Mouse (Mus musculus): ENCODE measurements around the gene Cd164l2. TPM values are rescaled to one million over a fixed set of nuclear protein-coding genes. Genes with fewer than 3 reads are reported as not detected.

Gene Cd164l2
- polyA plus RNA-seq, 1 experiment, result not detected

GRCm38 (mm10) chr4:133175274-133175673 lies 36.7 kb upstream of the Cd164l2 start:
- TF ChIP-seq CTCF (IDR thresholded peaks at IDR 0.05; ENCODE audit: insufficient read depth, low read depth, low read length) (no peak), POLR2A (IDR thresholded peaks at IDR 0.05; ENCODE audit: insufficient read depth, low read depth, low read length) (no peak)
- peaks cover 17% of the 10 kb centered on the region for H3K4me1 ChIP-seq (ENCODE audit: control insufficient read depth, insufficient read depth, low read length)
- 82% methylated on average over 7 of the region's 7 CpGs for WGBS
- no peak overlapping the region for H3K27ac ChIP-seq (ENCODE audit: insufficient read depth, low read depth, low read length)
- H3K4me3 ChIP-seq (ENCODE audit: insufficient read depth, low read depth, low read length), result no peak overlapping the region

DNA sequence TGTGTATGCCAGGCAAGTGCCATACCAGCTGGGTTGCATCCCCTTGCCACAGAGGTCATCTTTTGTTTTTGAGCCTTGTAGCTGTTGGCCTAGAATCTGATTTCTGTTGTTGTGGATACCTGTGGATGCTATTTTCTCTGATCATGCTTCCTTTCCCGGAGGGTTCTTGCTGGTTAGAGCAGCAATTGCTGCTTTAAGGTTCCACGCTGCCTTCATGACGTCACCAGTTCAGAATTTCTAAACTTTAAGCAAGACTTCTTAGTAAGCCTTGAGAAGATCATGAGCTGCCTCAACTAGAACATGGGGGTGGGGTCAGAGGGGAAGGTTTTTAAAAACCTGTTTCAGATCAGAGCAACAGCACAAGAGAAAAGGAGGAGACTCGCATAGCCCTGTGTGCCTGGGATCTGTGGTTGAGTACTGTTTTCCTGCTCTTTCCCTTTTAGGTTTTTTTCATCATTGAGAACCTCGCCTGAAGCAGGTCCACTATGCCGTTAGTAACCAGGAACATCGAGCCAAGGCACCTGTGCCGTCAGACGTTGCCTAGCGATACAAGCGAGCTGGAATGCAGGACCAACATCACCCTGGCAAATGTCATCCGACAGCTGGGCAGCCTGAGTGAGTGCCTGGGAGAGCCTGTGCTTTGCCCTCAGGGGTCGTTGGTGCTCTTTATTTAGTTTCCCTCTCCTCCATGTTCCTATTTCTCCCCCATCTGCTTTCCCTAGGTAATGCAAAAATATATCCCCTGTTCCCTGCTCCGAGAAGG lies 35.8 kb upstream of the Cd164l2 start:
- WGBS, result 28% methylated on average over 14 of the region's 14 CpGs
- Histone ChIP-seq H3K4me1 (ENCODE audit: control insufficient read depth, insufficient read depth, low read length) (peaks cover 17% of the 10 kb centered on the region), H3K4me3 (ENCODE audit: insufficient read depth, low read depth, low read length) (peak overlapping the region; percentile 24), H3K27ac (ENCODE audit: insufficient read depth, low read depth, low read length) (peak overlapping the region; percentile 83)
- no peak for TF ChIP-seq CTCF (IDR thresholded peaks at IDR 0.05; ENCODE audit: insufficient read depth, low read depth, low read length)
- TF ChIP-seq POLR2A (IDR thresholded peaks at IDR 0.05; ENCODE audit: insufficient read depth, low read depth, low read length), result no peak

DNA sequence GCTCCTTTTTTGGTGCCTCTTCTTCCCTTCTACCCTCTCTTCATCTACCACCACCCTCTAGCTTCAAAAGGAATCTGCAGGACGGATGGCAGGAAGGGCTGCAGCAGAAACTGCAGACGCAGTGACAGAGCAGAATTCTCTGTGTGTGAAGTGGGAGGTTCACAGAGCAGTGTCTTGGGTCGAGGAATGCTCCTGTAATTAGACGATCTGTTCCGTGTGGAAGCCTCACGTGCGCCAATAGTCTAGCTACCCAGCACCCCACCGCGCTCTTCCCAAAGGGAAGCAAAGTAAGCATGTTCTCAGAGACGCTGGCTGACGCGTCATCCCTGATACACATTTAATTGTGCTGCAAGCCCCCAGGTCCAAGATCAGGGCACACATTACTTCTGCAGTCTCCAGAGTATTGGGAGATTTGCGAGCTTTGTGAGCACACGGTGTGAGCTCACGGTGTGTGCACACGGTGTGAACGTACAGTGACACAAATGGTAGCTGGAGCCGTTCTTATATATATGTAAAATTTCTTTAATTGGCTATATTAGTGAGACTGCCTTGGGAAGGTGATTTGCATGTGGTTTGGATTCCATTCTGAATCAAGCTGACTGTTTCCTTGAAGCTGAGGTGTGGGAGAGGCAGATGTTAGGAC lies 35.0 kb upstream of the Cd164l2 start:
- peaks cover 17% of the 10 kb centered on the region for H3K4me1 ChIP-seq (ENCODE audit: control insufficient read depth, insufficient read depth, low read length)
- 31% methylated on average over 18 of the region's 18 CpGs for WGBS
- peak overlapping the region; percentile 24; the same call in 1 of the 2 replicates for H3K4me3 ChIP-seq (ENCODE audit: insufficient read depth, low read depth, low read length)
- peak overlapping the region; percentile 83 for H3K27ac ChIP-seq (ENCODE audit: insufficient read depth, low read depth, low read length)
- TF ChIP-seq CTCF (IDR thresholded peaks at IDR 0.05; ENCODE audit: insufficient read depth, low read depth, low read length) (no peak), POLR2A (IDR thresholded peaks at IDR 0.05; ENCODE audit: insufficient read depth, low read depth, low read length) (no peak)

- H3K4me1 ChIP-seq (ENCODE audit: control insufficient read depth, insufficient read depth, low read length), result peaks cover 17% of the 10 kb centered on the region
- 94% methylated on average over 5 of the region's 5 CpGs for WGBS
- TF ChIP-seq CTCF (IDR thresholded peaks at IDR 0.05; ENCODE audit: insufficient read depth, low read depth, low read length) (no peak), POLR2A (IDR thresholded peaks at IDR 0.05; ENCODE audit: insufficient read depth, low read depth, low read length) (no peak)
- H3K27ac ChIP-seq (ENCODE audit: insufficient read depth, low read depth, low read length), result no peak overlapping the region
- H3K4me3 ChIP-seq (ENCODE audit: insufficient read depth, low read depth, low read length), result no peak overlapping the region
Observed at GRCm38 (mm10) chr4:133178305-133178704, 33.6 kb upstream of the Cd164l2 start.

DNA sequence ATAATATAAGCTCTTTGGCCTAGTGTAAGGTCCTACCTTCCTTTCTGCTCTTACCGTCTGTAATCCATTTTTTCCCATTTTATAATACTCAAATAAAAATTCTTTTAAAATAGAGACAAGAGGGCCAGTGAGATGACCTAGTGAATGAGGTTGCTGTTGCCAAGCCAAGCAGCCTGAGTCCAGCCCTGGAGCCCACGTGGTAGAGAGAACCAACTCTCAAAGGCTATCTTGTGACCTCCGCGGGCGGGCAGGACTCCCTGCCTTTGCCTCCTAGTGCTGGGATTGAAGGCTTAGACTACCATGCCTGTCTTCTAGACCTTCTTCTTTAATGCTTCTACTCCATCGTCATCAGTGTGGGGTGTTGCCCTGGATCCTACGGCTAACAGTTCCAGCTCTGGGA lies 32.7 kb upstream of the Cd164l2 start:
- Histone ChIP-seq H3K27ac (ENCODE audit: insufficient read depth, low read depth, low read length) (no peak overlapping the region), H3K4me3 (ENCODE audit: insufficient read depth, low read depth, low read length) (no peak overlapping the region), H3K4me1 (ENCODE audit: control insufficient read depth, insufficient read depth, low read length) (peaks cover 17% of the 10 kb centered on the region)
- WGBS, result 81% methylated on average over 7 of the region's 7 CpGs
- TF ChIP-seq CTCF (IDR thresholded peaks at IDR 0.05; ENCODE audit: insufficient read depth, low read depth, low read length) (no peak), POLR2A (IDR thresholded peaks at IDR 0.05; ENCODE audit: insufficient read depth, low read depth, low read length) (no peak)

- H3K4me1 ChIP-seq (ENCODE audit: control insufficient read depth, insufficient read depth, low read length), result peaks cover 7% of the 10 kb centered on the region
- TF ChIP-seq CTCF (IDR thresholded peaks at IDR 0.05; ENCODE audit: insufficient read depth, low read depth, low read length) (no peak), POLR2A (IDR thresholded peaks at IDR 0.05; ENCODE audit: insufficient read depth, low read depth, low read length) (no peak)
- 93% methylated on average over 8 of the region's 8 CpGs for WGBS
- no peak overlapping the region for H3K27ac ChIP-seq (ENCODE audit: insufficient read depth, low read depth, low read length)
- H3K4me3 ChIP-seq (ENCODE audit: insufficient read depth, low read depth, low read length), result no peak overlapping the region
Observed at GRCm38 (mm10) chr4:133182439-133183033, 29.4 kb upstream of the Cd164l2 start.

DNA sequence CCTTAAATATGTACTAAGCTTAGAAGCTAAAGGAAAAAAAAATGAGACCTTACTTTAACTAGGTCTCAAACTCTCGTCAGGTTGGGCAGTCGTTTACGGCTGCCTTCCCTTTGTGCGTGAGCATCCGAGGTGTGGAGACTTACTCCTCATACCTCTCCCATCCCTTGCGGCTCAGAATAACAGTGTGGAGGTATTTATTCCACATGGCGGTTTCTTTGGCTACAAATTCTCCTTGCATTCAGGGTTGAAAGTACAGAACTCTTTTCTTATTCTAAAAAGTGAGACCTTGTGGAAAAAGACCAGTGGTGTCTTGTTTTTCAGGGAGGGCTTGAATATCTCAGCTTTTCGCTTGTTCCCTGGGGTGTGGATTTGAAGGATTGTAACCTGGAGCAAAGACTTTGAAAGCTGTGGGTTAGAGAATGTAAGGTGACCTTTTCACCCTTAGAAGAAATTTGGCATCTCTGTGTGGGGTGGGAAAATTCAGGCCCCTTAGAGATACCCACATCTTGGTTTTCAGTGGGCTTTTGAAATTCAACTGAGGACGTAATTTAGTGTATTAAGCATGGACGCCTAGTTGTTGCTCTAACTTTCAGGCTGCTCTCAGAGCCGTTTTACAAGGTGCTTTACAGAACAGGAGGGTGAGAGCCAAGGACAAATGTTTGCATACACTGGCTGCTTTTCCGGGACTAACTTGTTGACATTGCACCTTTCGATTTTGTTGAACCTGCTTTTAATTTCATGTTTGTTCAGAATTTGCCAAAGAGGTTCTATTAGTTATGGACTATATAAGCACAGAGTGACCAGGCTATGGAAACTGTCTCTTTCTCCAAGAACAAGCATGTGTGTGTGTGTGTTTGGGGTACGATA lies 27.7 kb upstream of the Cd164l2 start:
- H3K4me3 ChIP-seq (ENCODE audit: insufficient read depth, low read depth, low read length), result no peak overlapping the region
- WGBS, result 76% methylated on average over 14 of the region's 14 CpGs

DNA sequence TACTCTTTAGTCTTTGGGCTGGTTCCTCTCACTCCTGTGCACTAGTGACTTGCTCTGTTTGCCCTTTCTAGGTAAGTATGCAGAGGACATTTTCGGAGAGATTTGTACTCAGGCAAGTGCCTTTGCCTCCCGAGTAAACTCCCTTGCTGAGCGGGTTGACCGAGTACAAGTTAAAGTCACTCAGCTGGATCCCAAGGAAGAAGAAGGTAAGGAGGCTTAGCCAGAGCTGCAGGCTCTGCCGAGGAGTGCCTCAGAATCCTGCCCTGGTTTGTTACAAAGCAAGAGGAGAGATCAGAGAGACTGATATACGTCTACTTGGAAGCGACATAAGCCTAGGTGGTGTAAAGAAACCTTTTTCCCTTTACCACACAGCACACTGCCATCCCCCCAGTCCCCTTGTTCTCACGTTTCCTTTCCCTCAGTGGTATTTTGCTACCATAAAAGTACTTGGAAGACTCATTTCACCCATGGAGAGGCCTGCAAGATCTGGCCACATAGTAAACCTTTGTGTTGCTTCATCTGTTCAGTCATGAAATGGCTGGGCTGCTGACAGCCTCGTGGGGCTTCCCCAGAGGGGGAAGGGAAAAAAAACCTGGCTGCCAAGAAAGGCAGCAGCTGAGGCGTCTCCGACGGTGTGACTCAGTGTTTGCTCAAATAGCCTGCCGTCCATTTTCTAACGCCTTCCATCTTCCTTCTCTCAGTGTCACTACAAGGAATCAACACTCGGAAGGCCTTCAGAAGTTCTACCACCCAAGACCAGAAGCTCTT lies 26.8 kb upstream of the Cd164l2 start:
- peaks cover 3% of the 10 kb centered on the region for H3K4me1 ChIP-seq (ENCODE audit: control insufficient read depth, insufficient read depth, low read length)
- 47% methylated on average over 15 of the region's 15 CpGs for WGBS
- TF ChIP-seq POLR2A (IDR thresholded peaks at IDR 0.05; ENCODE audit: insufficient read depth, low read depth, low read length) (no peak), CTCF (IDR thresholded peaks at IDR 0.05; ENCODE audit: insufficient read depth, low read depth, low read length) (no peak)
- H3K4me3 ChIP-seq (ENCODE audit: insufficient read depth, low read depth, low read length), result no peak overlapping the region
- H3K27ac ChIP-seq (ENCODE audit: insufficient read depth, low read depth, low read length), result no peak overlapping the region

More for the DNA sequence above, 27.7 kb upstream of the Cd164l2 start:
- Histone ChIP-seq H3K27ac (ENCODE audit: insufficient read depth, low read depth, low read length) (no peak overlapping the region), H3K4me1 (ENCODE audit: control insufficient read depth, insufficient read depth, low read length) (peaks cover 3% of the 10 kb centered on the region)
- no peak for TF ChIP-seq POLR2A (IDR thresholded peaks at IDR 0.05; ENCODE audit: insufficient read depth, low read depth, low read length)
- no peak for TF ChIP-seq CTCF (IDR thresholded peaks at IDR 0.05; ENCODE audit: insufficient read depth, low read depth, low read length)
